Mouse (Mus musculus) cerebellum, adult 2 months (tissue): ENCODE results near the gene Snd1.

Experiments used
- CTCF ChIP-seq: fragments of 200-500 bp; IDR thresholded peaks from 2 replicates; pipeline ENCODE4 v1.5.1; 2011; ENCODE audit warnings: low read depth, mild to moderate bottlenecking, control low read depth, low read length, moderate library complexity, borderline replicate concordance; ENCODE audit not compliant: insufficient read depth
- POLR2A ChIP-seq: fragments of 200-500 bp; IDR thresholded peaks from 2 replicates; pipeline ENCODE4 v1.6.1; 2011; ENCODE audit warnings: low read length, control low read depth, borderline replicate concordance; ENCODE audit not compliant: insufficient read depth

DNA sequence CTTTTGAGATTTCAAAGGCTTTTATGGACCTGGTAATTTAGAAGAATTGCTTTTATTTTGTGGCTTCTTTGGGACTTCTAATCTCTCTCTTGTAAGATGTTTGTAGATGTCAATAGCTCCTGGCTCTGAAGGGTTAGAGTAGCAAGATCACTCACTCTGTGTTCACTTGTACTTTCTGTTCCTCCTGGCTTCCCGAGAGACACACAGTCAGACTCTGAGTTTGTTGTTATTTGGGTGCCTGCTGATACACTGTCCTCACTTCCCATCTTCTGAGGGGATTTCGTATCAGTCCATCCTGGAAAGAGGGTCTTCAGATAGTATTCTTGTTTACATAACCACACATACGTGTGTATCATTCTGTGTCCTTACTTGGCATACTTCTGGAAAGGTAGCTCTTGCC, 148.0 kb downstream of the Snd1 start:
- TF ChIP-seq POLR2A (no peak), CTCF (no peak)
